Mouse (Mus musculus) spleen, adult 2 months (tissue): ENCODE measurements around the gene Slit3. TPM values are rescaled to one million over a fixed set of nuclear protein-coding genes. Genes with fewer than 3 reads are reported as not detected.

Source experiments
- DNase-seq, 2 experiments: peaks; one replicate each; pipeline versions ENCODE4 v3.0.0 to v3.0.0-alpha.2; 2012 to 2021; ENCODE audit warnings: low spot score in 2 of 2, low read depth in 1 of 2
- H3K27ac ChIP-seq: fragments of 200-500 bp; 2 replicates; pipeline ENCODE4 v1.5.1; 2012; ENCODE audit warnings: low read length, inconsistent platforms; ENCODE audit not compliant: insufficient read depth
- H3K27me3 ChIP-seq: fragments of 200-500 bp; 2 replicates; pipeline ENCODE4 v1.6.1; 2012; ENCODE audit warnings: mild to moderate bottlenecking, moderate library complexity, low read length, inconsistent platforms; ENCODE audit not compliant: control insufficient read depth, insufficient read depth
- H3K36me3 ChIP-seq: fragments of 200-500 bp; 2 replicates; pipeline ENCODE4 v1.6.1; 2012; ENCODE audit warnings: mild to moderate bottlenecking, low read length, inconsistent platforms; ENCODE audit not compliant: control insufficient read depth, insufficient read depth
- H3K4me1 ChIP-seq: fragments of 200-500 bp; 2 replicates; pipeline ENCODE4 v1.6.1; 2011; ENCODE audit warnings: inconsistent platforms; ENCODE audit not compliant: control insufficient read depth, insufficient read depth, insufficient read length
- H3K4me3 ChIP-seq: fragments of 200-500 bp; 2 replicates; pipeline ENCODE4 v1.5.1; 2011; ENCODE audit warnings: mild to moderate bottlenecking, inconsistent platforms; ENCODE audit not compliant: insufficient read depth, insufficient read length; ENCODE audit errors: extremely low read depth
- CTCF ChIP-seq: fragments of 200-500 bp; IDR thresholded peaks from 2 replicates; pipeline ENCODE4 v1.5.1; 2011; ENCODE audit warnings: mild to moderate bottlenecking, inconsistent platforms; ENCODE audit not compliant: insufficient read depth, insufficient read length, insufficient replicate concordance; ENCODE audit errors: extremely low read depth
- POLR2A ChIP-seq: fragments of 200-500 bp; IDR thresholded peaks from 2 replicates; pipeline ENCODE4 v1.6.1; 2011; ENCODE audit warnings: low read depth, low read length, inconsistent platforms
- WGBS: fragments of 180-500 bp; shearing (Covaris S2); methylation state at CpG from one replicate; pipeline ENCODE4 v1.1.7; 2018; 5-methylcytosine and 5-hydroxymethylcytosine counted together
- polyA plus RNA-seq: library from polyadenylated mRNA; depleted of rRNA; stranded (reverse); fragments of >200 nt; gene quantifications from 2 replicates; pipeline ENCODE4 v1.2.3, GENCODE M21; 2012

Slit3 gene
- polyA plus RNA-seq, 1 experiment: 6.6 TPM

- Histone ChIP-seq H3K36me3 (no peaks in the 10 kb centered on the region), H3K4me1 (no peaks in the 10 kb centered on the region), H3K27ac (no peak overlapping the region), H3K4me3 (no peak overlapping the region), H3K27me3 (no peaks in the 10 kb centered on the region)
- TF ChIP-seq CTCF (no peak), POLR2A (no peak)
- no peak for DNase-seq
- WGBS: 79% methylated on average over 9 of the region's 9 CpGs
These were observed 294.9 kb downstream of the Slit3 start for GRCm38 (mm10) chr11:35415768-35416401.

- no peak for DNase-seq
- no peak overlapping the region for H3K27ac ChIP-seq
- 90% methylated on average over 14 of the region's 14 CpGs for WGBS
- no peaks in the 10 kb centered on the region for H3K27me3 ChIP-seq
- no peaks in the 10 kb centered on the region for H3K4me1 ChIP-seq
- H3K36me3 ChIP-seq: no peaks in the 10 kb centered on the region
- TF ChIP-seq CTCF (no peak), POLR2A (no peak)
- H3K4me3 ChIP-seq: no peak overlapping the region
These were observed 295.5 kb downstream of the Slit3 start for GRCm38 (mm10) chr11:35416402-35417093.

GRCm38 (mm10) chr11:35417911-35418552 is 297.0 kb downstream of the Slit3 start:
- WGBS: 78% methylated on average over 13 of the region's 13 CpGs
- Histone ChIP-seq H3K36me3 (no peaks in the 10 kb centered on the region), H3K4me3 (no peak overlapping the region), H3K4me1 (no peaks in the 10 kb centered on the region), H3K27ac (no peak overlapping the region), H3K27me3 (no peaks in the 10 kb centered on the region)
- DNase-seq: no peak
- TF ChIP-seq CTCF (no peak), POLR2A (no peak)

- Histone ChIP-seq H3K27me3 (no peaks in the 10 kb centered on the region), H3K4me3 (no peak overlapping the region), H3K36me3 (no peaks in the 10 kb centered on the region), H3K4me1 (no peaks in the 10 kb centered on the region), H3K27ac (no peak overlapping the region)
- no peak for TF ChIP-seq POLR2A
- no peak for DNase-seq
- 86% methylated on average over 5 of the region's 5 CpGs for WGBS
These were observed 298.0 kb downstream of the Slit3 start for GRCm38 (mm10) chr11:35419013-35419412.

- Histone ChIP-seq H3K4me1 (no peaks in the 10 kb centered on the region), H3K4me3 (no peak overlapping the region), H3K36me3 (no peaks in the 10 kb centered on the region), H3K27me3 (no peaks in the 10 kb centered on the region), H3K27ac (no peak overlapping the region)
- 62% methylated on average over 4 of the region's 4 CpGs for WGBS
- no peak for DNase-seq
- TF ChIP-seq POLR2A: no peak
- no peak for TF ChIP-seq CTCF
These were observed 300.7 kb downstream of the Slit3 start for GRCm38 (mm10) chr11:35421728-35422127.

- no peak for DNase-seq
- H3K27me3 ChIP-seq: no peaks in the 10 kb centered on the region
- no peaks in the 10 kb centered on the region for H3K4me1 ChIP-seq
- H3K27ac ChIP-seq: no peak overlapping the region
- no peak overlapping the region for H3K4me3 ChIP-seq
- no peaks in the 10 kb centered on the region for H3K36me3 ChIP-seq
- TF ChIP-seq CTCF (no peak), POLR2A (no peak)
- WGBS: 77% methylated on average over 7 of the region's 7 CpGs
These were observed 307.0 kb downstream of the Slit3 start for GRCm38 (mm10) chr11:35428036-35428435.

- H3K4me1 ChIP-seq: no peaks in the 10 kb centered on the region
- H3K4me3 ChIP-seq: no peak overlapping the region
- TF ChIP-seq POLR2A (no peak), CTCF (no peak)
- 87% methylated on average over 8 of the region's 8 CpGs for WGBS
- H3K27me3 ChIP-seq: no peaks in the 10 kb centered on the region
- no peak overlapping the region for H3K27ac ChIP-seq
- DNase-seq: no peak
- H3K36me3 ChIP-seq: no peaks in the 10 kb centered on the region
These were observed 310.1 kb downstream of the Slit3 start for GRCm38 (mm10) chr11:35431130-35431529.
